Mouse (Mus musculus): ENCODE data around the gene Ucn3.

The Ucn3 gene

DNA sequence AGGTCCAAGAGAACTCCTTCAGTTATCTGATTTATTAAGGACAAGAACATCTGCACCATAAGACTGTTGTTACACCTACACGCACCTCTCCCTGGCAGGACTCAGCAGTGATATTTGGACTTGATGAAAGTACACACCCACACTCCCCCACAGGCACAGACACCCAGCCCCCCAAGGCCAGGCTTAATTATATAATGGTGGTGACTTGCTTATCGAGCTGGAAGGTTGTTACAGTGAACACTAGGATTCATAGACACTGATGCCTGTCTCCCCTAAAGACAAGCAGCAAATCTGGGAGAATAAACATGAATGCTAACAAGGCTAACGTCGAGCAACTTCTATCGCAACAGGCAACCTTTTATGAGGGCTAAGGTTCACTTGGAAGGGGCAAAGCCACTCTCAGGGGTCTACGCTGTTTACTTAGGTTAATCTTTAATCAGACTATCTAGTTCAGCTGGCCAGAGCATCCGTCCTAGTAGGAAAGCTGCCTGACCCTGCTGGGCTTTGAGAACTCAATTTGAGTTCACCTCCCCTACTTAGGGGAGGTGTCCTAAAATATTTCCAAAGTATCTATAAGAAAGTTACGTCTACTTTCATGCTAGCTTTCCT is 53.6 kb downstream of the Ucn3 start:
- DNase-seq = no peak

All from spleen, adult 18-20 months (tissue).